Mouse (Mus musculus) CH12.LX (cell line): ENCODE results near the gene Brd1.

Experiments used
- ETS1 ChIP-seq: conservative IDR thresholded peaks from 2 replicates; pipeline ENCODE4 v1.6.1; 2012; ENCODE audit warnings: low read depth, mild to moderate bottlenecking, inconsistent platforms, low read length, improper control_type of control experiment, moderate library complexity
- HCFC1 ChIP-seq: IDR thresholded peaks from 2 replicates; pipeline ENCODE4 v1.6.1; 2012; ENCODE audit warnings: low read depth, mild to moderate bottlenecking, inconsistent platforms, low read length, improper control_type of control experiment
- MAX ChIP-seq: IDR thresholded peaks from 2 replicates; pipeline ENCODE4 v1.6.1; 2011; ENCODE audit warnings: low read length, improper control_type of control experiment
- NELFE ChIP-seq: IDR thresholded peaks from 2 replicates; pipeline ENCODE4 v1.6.1; 2011; ENCODE audit warnings: low read depth, low read length, improper control_type of control experiment
- NRF1 ChIP-seq: IDR thresholded peaks from 2 replicates; pipeline ENCODE4 v1.6.1; 2014; ENCODE audit warnings: low read depth, mild to moderate bottlenecking, inconsistent platforms, low read length, improper control_type of control experiment, moderate library complexity
- SMC3 ChIP-seq: IDR thresholded peaks from 2 replicates; pipeline ENCODE4 v1.6.1; 2011; ENCODE audit warnings: low read depth, low read length, improper control_type of control experiment
- ZC3H11A ChIP-seq: IDR thresholded peaks from 2 replicates; pipeline ENCODE4 v1.6.1; 2012; ENCODE audit warnings: low read depth, mild to moderate bottlenecking, inconsistent platforms, low read length, improper control_type of control experiment

DNA sequence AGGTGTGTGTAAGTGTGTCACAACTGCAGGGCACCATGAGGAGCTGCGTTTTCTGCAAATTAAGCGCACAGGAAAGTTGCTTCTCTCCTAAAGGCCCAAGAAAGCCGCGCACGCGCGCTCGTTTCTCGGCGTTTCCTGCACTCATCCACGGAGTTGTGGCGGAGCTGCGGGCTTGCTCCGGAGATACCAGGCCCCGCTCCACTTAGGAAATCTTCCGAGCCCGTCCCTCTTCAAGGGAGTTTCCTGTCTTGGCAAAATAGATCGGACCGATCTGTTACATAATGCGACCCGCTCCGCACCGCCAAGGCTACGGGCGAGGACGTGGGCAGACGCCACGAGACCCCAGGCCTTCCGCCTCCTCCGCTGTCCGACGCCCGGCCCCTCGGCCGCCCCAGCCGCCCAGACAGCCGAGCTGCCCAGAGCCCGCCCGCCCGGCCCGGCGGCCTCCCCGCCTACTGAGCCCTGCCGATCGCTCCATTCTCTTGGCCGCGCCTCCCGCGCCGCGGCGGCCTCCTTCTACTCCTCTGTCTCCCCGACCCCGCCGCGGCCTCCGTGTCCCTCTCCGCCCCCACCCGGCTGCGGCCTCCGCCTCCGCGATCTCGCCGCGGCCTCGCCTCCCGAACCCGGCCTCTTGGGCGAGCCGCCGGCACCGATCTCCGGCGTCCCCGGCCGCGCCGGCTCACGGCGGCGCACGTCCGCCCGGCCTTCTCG is 837 bp downstream of the Brd1 start:
- TF ChIP-seq ZC3H11A (no peak), MAX (no peak), HCFC1 (no peak; the same call in 1 of the 2 replicates), SMC3 (no peak), NRF1 (peak; percentile 77), ETS1 (no peak), NELFE (no peak)
